Mouse (Mus musculus) colon, adult 2 months (tissue): ENCODE data around the gene Cox7a1. TPM values are rescaled to one million over a fixed set of nuclear protein-coding genes. Genes with fewer than 3 reads are reported as not detected.

ENCODE experiments used
- polyA plus RNA-seq: library from polyadenylated mRNA; depleted of rRNA; stranded (reverse); fragments of >200 nt; gene quantifications from 2 replicates; pipeline ENCODE4 v1.2.3, GENCODE M21; 2012; rRNA removed

Gene Cox7a1
- polyA plus RNA-seq, result 48.3 and 56.0 TPM in 2 replicates

GRCm38 (mm10) chr7:30183879-30184289, at the start of gene Cox7a1:
Gene Cox7a1 (plus strand): TSS chr7:30184144.

GRCm38 (mm10) chr7:30169583-30170282, 14.2 kb upstream of the Cox7a1 start, which contains the start of gene Zfp146:
Gene Zfp146 (minus strand): TSS chr7:30169750.

GRCm38 (mm10) chr7:30198481-30198971, 14.6 kb downstream of the Cox7a1 start, which contains the start of gene Capns1:
Gene Capns1 (minus strand): TSS chr7:30198811.

GRCm38 (mm10) chr7:30231669-30232454, 47.9 kb downstream of the Cox7a1 start, which contains the start of the genes Polr2i and Tbcb:
Gene Polr2i (plus strand): TSS chr7:30231948.
Gene Tbcb (minus strand): TSS chr7:30232272.

GRCm38 (mm10) chr7:30235625-30236024, 51.7 kb downstream of the Cox7a1 start, which contains the start of gene Ovol3:
Gene Ovol3 (minus strand): TSS chr7:30235725.

Other genes starting within 250 kb of the Cox7a1 start
- 2.6 and 6.7 TPM in 2 replicates for gene Zfp74, start 230.1 kb upstream of the Cox7a1 start, polyA plus RNA-seq
- gene Zfp568, start 200.2 kb upstream of the Cox7a1 start, polyA plus RNA-seq, result 3.8 and 4.0 TPM in 2 replicates
- gene Zfp14, start 132.8 kb upstream of the Cox7a1 start, polyA plus RNA-seq, result 1.1 and 1.2 TPM in 2 replicates
- 0.29 and 0.35 TPM in 2 replicates for gene Zfp82, start 111.2 kb upstream of the Cox7a1 start, polyA plus RNA-seq
- not detected in 2 replicates for gene Gm26920, start 93.7 kb upstream of the Cox7a1 start, polyA plus RNA-seq
- gene Zfp566, start 93.6 kb upstream of the Cox7a1 start, polyA plus RNA-seq, result 0.57 and 1.9 TPM in 2 replicates
- gene Zfp260, start 89.4 kb upstream of the Cox7a1 start, polyA plus RNA-seq, result 7.9 and 8.4 TPM in 2 replicates
- 0.38 and 1.9 TPM in 2 replicates for gene Zfp382, start 62.2 kb upstream of the Cox7a1 start, polyA plus RNA-seq
- gene Zfp146, start 14.4 kb upstream of the Cox7a1 start, polyA plus RNA-seq, result 6.3 and 8.4 TPM in 2 replicates
- 791 and 1,080 TPM in 2 replicates for gene Capns1, start 14.7 kb downstream of the Cox7a1 start, polyA plus RNA-seq
- gene Polr2i, start 47.8 kb downstream of the Cox7a1 start, polyA plus RNA-seq, result 86.6 and 107 TPM in 2 replicates
- gene Tbcb, start 48.1 kb downstream of the Cox7a1 start, polyA plus RNA-seq, result 46.0 and 55.7 TPM in 2 replicates
- not detected in 2 replicates for gene Ovol3, start 51.6 kb downstream of the Cox7a1 start, polyA plus RNA-seq
- gene Thap8, start 96.0 kb downstream of the Cox7a1 start, polyA plus RNA-seq, result 0.12 and 0.19 TPM in 2 replicates
- 20.8 and 23.2 TPM in 2 replicates for gene Wdr62, start 96.3 kb downstream of the Cox7a1 start, polyA plus RNA-seq
- gene Clip3, start 107.6 kb downstream of the Cox7a1 start, polyA plus RNA-seq, result 11.3 and 14.7 TPM in 2 replicates
- gene Alkbh6, start 124.6 kb downstream of the Cox7a1 start, polyA plus RNA-seq, result 165 and 192 TPM in 2 replicates
- 11.0 and 13.9 TPM in 2 replicates for gene Syne4, start 130.7 kb downstream of the Cox7a1 start, polyA plus RNA-seq
- gene E130208F15Rik, start 137.6 kb downstream of the Cox7a1 start, polyA plus RNA-seq, result 1.2 and 1.4 TPM in 2 replicates
- 26.8 and 37.9 TPM in 2 replicates for gene Sdhaf1, start 139.8 kb downstream of the Cox7a1 start, polyA plus RNA-seq
- gene Lrfn3, start 178.6 kb downstream of the Cox7a1 start, polyA plus RNA-seq, result 25.6 and 26.3 TPM in 2 replicates
- 54.3 and 84.5 TPM in 2 replicates for gene Tyrobp, start 229.6 kb downstream of the Cox7a1 start, polyA plus RNA-seq
- 12.2 and 17.0 TPM in 2 replicates for gene Hcst, start 235.7 kb downstream of the Cox7a1 start, polyA plus RNA-seq
- 7.8 and 8.1 TPM in 2 replicates for gene Nfkbid, start 237.6 kb downstream of the Cox7a1 start, polyA plus RNA-seq